Mouse (Mus musculus) yolk sac, embryonic 10.5 days (tissue): ENCODE measurements around the gene Tmc4.

Experiments used
- DNase-seq: peaks from one replicate; pipeline ENCODE4 v3.0.0-alpha.2; 2017; ENCODE audit warnings: low spot score

Gene Tmc4

DNA sequence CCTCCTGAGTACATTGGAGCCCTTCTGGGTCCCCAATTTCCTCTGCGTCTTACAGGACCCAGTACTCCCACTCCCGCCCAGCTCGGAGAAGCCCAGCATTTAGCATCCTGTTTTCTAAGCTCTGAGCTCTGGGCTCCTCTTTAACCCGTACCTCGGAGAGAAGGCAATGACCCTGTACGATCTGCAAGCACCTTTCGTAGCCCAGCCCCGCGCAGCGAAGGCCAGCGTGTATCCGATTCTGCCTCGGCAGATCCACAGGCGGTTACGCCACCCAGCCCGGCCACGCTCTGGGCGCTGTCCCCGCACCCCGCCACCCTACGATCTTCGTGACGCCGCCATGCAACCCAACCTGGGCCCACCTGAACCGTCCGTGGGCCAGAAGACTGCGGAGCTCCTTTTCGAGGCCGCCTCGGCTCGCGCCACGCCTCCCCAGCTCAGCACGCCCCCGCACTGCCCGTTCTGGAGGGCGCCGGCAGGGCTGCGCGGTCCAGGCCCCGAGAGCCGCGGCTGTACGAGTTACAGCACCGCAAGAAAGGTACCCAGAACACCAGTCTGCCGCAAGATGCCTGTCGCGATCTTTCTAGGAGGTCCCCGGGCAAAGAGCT is 15.1 kb upstream of the Tmc4 start, which contains the start of gene Tsen34:
Tsen34 (plus strand) TSS at position 482 of the 605 bp plus-strand sequence.
- DNase-seq: no peak

DNA sequence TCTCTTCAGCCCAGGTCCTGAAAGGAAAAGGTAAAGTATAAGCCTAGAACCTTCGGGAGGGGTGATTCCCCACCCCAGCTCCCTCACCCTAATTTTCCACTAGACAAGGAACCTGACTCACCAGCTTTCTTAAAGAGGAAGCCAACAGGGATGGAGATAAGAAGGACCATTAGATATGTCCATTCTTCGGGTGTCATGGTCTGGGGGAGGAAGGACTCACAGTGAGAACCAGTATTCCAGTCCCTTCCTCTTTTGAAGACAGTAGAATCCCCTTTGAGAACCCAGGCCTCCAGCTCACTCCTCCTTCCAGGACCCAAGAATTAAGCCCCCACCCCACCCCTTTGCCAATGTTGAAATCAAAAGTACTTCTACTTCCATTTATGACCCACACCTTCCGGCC is 14.6 kb upstream of the Tmc4 start:
- DNase-seq: no peak

DNA sequence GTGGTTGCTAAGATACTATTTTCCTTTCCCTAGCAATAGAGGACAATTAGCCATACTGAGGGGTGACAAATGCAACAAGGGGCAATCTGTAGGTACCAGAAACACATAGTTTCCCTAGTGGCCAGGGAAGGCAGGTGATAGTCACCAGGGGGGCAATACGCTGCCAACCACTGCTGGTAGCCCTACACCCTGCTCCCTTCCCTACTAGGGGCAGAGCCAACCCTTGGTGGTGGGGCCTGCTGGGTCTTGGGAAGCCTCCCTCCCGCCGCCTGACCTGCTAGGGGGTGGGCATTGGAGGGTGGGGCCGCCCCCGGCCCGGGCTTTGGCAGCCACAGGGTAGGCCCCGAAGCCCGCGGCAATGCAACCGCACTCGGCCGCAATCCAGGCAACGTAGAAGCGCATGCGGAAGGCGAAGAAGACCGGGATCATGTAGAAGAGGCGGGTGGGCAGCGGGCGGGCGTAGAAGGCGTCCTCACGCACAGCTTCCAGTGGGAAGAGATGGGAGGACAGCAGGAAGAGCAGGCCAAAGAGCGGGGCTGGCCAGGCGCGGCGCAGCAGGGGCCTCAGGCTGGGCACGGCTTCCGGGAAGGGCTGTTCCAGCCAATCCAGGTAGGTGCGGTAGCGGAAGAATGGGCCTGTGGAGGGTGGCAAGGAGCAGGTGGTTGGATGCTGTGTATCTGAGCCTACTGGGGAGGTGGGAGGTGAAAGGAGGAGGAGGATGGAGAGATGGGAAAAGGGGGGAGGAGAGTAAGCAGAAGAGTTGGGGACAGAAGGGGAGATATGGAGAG is 8.2 kb upstream of the Tmc4 start:
- no peak for DNase-seq

DNA sequence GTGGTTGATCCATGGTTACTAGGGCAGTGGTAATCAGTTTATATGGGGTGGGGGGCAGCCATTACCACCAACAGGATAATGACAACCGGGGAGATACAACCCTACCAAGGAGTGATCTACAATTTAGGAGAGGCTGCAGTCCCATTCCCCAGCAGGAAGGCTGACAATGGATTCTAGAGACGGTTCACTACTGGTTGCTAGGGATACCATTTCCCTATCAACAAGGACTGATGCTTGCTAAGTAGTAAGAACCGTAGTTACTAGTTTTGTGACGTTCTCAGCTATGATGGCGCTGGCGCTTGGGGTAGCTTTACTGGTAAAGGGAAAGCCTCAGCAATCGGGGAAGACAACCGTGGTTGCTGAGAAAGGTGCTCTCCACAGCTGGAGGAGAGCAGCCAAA is 7.3 kb upstream of the Tmc4 start:
- DNase-seq: no peak

DNA sequence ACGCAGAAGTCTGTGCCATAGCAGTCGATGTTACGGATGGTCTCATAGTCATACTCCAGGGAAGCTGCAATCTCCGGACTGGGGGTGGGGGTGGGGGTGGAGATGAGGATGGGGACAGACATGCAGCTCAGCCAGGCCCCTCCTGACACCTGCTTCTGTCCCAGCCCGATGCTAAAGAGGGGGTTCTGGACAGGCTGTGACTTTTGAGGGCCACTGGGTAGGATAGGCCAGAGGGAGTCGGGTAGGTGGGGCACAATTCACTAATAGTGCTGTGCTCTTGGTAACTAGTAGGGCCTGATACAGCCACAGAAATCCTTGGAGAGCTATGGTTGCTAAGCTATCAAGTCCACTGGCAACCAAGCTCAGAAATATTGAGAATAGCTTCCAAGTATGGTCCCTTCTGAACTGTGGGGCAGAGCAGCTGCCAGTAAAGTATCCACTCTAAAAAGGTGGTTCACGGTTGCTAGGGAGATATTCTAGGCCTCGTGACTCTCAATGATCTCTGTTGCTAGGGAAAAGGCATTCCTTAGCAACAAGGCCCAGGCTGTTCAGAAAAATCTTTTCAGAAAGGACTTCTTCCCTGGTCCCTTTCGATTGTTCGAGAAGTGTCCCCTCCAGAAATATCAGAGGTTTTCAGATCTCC is 6.7 kb upstream of the Tmc4 start:
- no peak for DNase-seq

DNA sequence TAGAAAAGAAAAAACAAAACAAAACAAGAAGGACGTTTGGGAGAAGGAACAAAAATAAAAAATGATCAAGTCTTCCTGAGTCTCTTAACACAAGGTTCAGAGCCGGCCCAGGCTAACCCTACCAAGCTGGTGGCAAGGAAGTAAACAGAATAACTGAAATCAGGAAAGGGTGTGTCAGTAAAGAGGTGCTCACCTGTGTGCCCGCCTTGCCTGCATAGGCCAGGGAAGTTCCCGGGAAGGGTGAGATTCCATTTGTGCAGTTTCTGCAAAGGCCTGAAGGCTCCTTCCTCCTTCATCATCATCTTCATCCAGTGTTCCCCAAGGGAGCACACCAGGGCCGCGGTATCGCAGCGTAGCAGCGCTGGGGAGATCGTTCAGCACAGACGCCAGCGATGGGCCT is 982 bp downstream of the Tmc4 start:
- no peak for DNase-seq

DNA sequence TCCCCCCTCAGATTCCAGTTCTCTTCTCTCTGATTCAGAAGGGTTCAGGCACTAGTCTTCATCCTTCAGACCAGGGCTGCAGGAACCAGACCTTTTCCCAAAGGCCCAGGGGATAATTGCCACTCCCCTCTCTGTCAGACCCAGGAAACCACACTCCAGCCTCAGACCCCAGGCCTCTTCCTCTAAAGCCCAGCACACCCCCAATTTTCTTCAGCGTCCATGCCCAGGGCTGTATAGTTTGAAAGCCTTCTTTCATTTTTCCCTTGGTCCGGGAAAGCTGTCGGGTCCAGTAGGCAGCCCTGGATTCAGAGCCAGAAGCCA is 2.2 kb downstream of the Tmc4 start:
- no peak for DNase-seq

DNA sequence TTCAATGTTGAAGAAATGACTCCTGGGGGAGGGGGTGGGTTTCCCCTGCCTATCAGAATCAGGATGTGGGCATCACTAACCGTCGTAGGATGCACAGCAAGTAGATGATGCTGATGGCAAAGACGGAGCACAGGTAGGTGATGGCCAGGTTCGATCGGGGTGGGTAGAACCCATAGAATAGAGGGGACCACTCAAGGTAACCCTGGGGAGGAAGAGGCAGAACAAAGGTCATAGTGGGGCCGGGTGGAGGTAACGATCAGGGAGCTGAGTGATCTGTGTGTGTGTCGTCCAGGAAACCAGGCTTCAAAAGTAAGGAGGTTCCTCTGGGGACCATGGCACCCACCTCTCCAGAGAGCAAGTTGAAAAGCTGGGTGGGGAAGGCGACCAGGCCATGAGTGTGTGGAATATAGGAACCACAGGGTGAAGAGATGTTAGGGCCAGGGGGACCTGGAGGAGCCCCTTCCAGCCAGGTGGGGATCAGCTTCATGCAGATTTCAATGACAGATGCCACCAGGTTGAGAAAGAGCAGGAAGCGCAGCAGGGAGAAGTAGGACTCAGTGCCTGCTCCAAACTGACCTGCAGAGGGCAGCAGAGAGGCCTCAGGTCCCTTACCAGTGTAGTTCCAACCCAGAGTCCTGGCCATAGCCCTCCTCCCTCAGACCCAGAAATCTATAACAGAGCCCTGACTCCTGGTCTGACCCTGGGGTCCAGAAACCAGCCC is 2.7 kb downstream of the Tmc4 start:
- DNase-seq: peak; percentile 55

DNA sequence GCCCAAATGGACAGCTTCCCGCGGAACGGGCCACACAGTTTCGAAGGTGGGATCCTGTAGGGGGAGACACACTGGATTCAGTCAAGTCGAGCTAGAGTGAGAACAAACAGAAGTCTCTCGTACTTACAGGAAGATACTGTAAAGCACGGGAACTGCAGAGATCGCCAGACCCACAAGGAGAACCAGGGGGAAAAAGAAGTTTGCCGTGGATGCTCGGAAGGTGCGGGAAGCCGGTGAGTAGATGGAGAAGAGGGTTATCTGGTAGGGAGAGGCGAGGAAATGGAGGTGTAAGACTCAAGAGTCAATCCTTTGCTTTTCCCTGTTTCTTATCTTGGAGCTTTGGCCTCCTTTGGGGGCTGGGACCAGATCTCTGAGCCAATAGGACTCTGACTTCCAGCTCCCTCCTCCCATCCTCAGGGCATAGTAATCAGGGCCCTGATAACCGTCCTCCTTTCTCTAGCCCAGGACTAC is 10.4 kb downstream of the Tmc4 start:
- peak; percentile 63 for DNase-seq

DNA sequence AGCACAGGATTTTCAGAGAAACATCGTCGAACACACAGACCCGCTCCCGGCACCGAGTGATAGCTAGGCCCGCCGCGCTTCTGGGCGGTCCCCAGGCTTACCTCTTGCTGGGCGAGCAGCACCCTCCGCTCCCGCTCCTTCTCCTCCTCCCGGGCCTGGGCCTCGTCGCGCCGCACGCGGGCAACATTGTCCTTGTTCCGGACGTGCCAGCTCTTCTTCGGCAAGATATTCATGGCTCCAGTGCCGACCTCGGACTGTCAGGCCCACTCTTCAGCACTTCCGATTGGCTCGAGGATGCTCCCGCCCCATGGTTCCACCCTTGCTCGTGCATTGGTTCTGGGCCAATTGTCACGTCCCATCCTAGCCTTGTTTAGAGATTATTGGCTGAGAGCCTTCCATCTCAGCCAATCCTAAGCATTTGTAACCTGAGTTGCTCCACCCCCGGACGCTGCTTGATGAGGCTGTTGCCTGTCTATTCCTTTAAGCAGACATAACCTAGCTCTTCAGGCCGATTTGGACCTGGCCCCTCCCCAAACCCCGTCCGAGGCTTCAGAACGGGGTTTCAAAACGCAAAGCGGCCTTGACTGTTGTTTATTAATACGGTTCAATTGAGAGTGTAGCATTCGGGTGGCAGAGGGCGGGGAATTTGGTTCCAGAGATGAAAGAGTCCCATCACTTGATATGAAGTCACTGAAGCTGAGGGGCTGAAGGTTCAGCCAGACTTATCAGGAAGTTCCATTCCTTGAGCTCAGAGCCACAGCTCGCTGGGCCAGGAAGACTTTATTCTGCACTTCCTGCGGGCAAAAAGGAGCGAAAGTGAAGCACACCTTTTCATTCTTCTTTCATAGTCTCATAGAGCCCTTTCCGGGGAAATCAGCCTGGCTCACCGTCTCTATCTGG is 11.9 kb downstream of the Tmc4 start, which contains the start of gene Leng1:
Leng1 (minus strand) TSS at position 626 of the 900 bp plus-strand sequence.
- peak; percentile 95 for DNase-seq

DNA sequence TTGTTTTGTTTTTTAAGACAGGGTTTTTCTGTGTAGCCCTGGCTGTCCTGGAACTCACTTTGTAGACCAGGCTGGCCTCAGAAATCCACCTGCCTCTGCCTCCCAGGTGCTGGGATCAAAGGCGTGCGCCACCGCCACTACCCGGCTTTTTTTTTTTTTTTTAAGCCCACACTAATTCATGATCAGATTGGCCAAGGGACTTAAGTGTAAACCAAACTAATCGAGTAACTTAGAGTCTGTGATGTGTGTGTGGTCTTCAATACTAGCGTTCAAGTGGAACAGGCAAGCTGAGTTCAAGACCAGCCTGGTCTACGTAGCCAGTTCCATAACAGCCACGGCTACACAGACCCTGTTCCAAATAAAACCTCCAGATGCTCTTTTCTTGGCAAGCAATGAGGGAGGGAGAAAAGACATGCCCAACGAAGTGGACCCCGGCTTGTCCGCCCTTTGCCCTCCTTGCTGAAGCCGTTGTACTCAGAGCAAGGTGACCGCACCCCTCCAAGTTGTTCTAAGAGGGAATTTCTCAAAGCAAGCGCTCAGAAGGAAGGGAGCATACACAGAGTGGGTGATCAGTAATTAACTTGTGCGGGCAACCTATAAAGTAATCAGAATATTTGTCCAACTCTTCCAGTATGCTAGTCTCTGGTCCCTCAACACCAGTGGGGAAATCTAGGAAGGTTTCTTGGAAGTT is 12.7 kb downstream of the Tmc4 start:
- peak; percentile 63 for DNase-seq

DNA sequence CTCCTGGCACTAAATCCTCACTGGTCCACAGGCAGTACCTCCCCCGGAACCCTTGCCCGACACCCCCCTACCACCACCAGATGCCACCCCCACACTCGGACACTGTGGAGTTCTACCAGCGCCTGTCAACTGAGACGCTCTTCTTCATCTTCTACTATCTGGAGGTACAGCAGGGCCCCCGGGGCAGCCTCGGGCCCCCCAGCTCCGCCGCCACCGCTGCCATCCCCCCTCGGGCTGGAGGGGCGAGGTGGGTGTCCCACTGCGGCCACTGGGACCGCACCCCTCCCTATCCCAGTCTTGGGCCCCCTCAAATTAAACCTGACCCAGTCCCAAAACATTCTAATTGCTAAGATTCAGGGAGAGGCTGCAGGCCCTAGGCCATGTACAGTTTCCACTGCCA is 18.8 kb downstream of the Tmc4 start:
- no peak for DNase-seq

DNA sequence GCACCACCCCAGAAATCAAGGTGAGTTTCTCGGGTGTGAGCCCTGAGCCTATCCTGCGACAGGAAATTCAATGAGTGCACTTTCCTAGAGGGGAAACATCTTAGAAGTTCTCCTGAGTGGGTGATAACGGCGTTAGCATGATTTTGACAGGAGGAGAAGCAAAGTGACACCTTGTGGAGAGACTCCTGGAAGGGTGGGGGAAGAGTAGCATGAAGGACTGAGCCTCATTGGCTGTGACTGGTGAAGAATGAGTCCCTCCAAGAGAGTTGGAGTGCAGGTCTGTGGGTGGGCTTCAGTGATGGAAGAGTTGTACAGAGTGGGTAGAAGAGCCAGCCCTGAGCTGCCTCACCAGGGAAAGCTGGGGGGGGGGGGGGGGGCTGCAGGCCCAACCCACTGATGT is 20.4 kb downstream of the Tmc4 start:
- DNase-seq: no peak

DNA sequence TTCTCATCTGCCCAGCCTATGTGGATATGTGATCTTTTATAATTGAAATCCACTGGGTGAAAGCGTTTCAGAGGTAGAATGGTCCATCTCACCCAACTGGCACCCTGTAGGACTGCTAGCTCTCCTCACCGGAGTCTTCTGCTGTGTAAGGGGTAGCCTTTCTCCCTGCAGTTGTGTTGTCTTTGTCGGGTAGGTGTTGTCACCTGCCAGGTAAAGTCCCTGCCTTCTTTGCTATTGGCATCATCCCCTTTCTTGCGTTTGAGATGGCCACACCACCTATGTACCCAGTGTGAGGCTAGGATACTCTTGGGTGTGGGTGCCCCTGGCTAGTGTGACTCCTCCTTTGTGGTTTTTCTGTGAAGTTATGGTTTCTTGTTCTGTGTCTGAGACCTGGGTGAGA is 30.7 kb downstream of the Tmc4 start:
- DNase-seq: no peak

DNA sequence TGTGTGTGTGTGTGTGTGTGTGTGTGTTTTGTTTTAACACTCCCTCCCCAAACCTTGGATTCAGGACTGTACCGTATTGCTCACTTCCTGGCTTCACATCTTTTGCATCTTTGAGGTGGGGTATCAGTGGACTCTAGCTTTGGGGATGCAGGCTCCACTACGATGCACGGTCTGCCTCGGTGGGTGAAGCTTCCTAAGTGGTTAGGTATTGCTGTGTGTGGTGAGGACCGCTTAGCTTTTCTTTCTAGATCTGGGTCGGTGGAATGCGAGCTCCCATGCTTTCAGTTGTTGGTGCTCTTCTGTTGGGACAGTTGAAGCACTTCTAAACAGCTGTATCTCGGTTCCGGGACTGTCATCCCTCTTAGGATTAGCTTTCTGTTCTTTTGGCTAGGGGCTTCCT is 31.2 kb downstream of the Tmc4 start:
- no peak for DNase-seq

DNA sequence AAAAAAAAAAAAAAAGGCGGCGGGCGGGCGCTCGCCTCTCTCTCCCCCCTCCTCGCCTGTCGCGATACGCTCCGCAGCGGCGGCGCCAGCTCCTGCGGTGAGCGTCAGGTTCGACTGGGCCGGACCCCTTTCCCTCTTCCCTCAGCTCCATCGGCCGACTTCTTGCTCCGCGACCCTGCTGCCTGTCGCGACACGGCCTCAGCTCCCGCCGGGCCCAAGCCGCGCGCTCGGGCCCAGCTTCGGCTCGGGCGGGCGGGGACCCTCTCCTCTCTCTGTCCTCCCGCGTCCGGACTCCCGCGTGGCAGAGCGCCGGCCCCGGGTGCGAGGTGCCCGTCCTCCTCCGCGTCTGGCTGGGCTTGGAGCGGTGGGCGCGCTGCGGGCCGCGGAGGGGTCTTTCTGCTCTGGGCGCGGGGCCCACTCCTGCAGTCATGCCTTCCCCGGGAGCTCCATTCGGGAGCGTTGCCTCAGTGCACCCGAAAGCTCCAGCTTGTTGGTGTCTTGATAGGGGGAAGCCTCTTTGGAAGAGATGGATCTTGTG is 31.8 kb downstream of the Tmc4 start:
- no peak for DNase-seq

DNA sequence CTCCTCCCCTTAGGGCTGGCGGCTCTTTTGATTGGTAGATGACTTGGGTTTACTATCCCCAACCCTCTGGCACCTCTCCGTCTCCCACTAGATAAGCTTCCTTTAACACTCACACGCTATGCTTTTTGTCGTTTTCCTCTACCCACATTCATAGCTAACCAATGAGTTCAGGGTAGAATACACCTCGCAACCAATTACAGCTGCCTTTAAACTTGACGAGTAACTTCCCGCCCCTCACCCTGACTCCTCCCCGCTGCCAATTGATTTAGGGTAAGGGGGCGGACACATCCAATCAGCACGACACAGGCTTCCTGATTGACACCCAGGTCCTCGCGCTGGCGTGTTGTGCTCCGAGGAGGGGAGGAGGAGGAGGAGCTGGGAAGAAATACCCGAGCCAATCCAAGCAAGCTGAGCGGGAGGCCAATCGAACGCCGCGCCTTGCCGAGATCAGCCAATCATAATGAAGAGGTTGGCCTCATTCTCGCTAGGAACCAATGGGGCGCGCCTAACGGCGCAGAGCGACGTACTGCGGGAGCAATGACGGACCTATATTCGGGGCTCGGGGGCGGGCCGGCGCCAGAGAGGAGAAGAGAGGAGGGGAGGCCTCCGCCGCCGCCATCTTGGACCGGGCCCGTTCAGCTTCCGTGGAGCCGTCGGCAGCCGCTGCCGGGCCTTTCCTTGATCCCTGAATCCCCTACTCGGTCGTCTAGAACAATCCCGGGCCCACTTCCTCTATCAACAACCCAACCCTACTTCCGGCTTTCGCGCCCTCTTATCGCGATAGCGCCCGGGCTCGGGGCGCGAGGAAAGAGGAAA is 32.5 kb downstream of the Tmc4 start, which contains the start of gene Cnot3:
Cnot3 (plus strand) TSS at position 597 of the 816 bp plus-strand sequence.
- peak; percentile 100 for DNase-seq

DNA sequence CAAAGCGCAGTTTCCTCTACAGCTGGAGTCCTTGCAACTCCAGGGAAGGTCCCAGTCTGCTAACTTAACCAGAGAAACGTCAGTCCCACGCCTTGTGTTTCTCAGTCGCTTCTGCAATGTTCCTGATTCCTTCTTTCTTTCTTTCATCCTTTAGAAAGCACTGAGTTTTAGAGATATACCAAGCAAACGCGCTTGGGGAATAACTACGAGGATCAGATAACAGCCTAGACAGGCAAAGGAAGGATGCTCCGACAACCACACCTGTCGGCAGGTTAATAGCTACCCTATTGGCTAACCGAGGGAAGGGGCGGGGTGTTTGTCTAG is 33.0 kb downstream of the Tmc4 start:
- DNase-seq: no peak

DNA sequence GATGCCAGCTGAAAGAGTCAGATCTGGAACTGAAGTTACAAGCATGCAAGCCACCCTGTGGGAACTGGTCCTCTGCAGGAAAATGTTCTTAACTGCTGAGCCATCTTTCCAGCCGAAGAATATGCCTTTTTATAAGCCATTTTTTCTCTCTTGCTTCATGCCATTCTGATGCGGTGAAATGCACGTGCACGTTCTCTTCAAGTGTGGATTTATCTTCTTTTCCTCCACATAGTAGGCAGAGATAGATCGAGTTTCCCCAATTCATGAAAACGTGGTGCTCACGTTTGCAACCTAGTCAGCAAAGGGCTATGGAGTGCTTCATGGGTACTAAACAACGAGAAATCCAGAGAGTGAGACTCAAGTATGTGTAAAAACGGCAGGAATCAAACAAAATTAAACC is 33.5 kb downstream of the Tmc4 start:
- DNase-seq: no peak

DNA sequence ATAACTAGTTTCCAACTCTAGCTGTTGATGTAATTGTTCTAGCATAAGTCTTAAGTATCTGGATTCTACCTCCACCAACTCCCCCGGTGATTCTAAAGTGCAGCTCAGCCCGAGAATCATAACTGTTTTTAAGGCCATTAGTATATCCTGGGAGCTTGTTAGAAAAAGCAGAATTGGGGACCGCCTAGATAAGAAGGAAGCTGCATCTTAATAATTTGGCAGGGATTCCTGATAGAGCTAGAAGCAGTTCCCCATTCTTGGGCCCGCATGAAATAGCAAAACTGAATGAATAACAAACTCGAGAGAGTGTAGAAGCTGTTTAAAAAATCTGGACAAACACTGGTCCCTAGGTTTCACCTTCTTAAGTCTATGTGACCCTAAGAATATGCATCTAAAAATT is 33.9 kb downstream of the Tmc4 start:
- no peak for DNase-seq
